Mouse (Mus musculus) intestine, embryonic 14.5 days (tissue): Measurements from ENCODE around the gene Ext2. TPM values are rescaled to one million over a fixed set of nuclear protein-coding genes. Genes with fewer than 3 reads are reported as not detected.

ENCODE experiments used
- ATAC-seq: fragments of 200-750 bp; cut with Nextera tagmentation; replicated peaks from 2 replicates; pipeline ENCODE4 v1.8.0; 2017; ENCODE audit warnings: low read depth, moderate number of reproducible peaks, moderate TSS enrichment, moderate library complexity; ENCODE audit not compliant: low FRiP score, low TSS enrichment
- DNase-seq: peaks from one replicate; pipeline ENCODE4 v3.0.0-alpha.2; 2018; ENCODE audit warnings: low spot score
- H3K27ac ChIP-seq: fragments of 300-500 bp; sonication (generic); 2 replicates; pipeline ENCODE4 v1.5.1; 2014; ENCODE audit warnings: low read depth, mild to moderate bottlenecking, control low read depth
- H3K27me3 ChIP-seq: fragments of 300-500 bp; sonication (generic); replicated peaks from 2 replicates; pipeline ENCODE4 v1.6.1; 2014; ENCODE audit warnings: low read length, control low read depth; ENCODE audit not compliant: control insufficient read depth, insufficient read depth
- H3K36me3 ChIP-seq: fragments of 300-500 bp; sonication (generic); 2 replicates; pipeline ENCODE4 v1.6.1; 2014; ENCODE audit warnings: low read length, control low read depth; ENCODE audit not compliant: control insufficient read depth, insufficient read depth
- H3K4me1 ChIP-seq: fragments of 300-500 bp; sonication (generic); replicated peaks from 2 replicates; pipeline ENCODE4 v1.6.1; 2014; ENCODE audit warnings: low read length, control low read depth, mixed read lengths; ENCODE audit not compliant: control insufficient read depth, insufficient read depth
- H3K4me2 ChIP-seq: fragments of 300-500 bp; sonication (generic); 2 replicates; pipeline ENCODE4 v1.6.1; 2014; ENCODE audit warnings: low read length
- H3K4me3 ChIP-seq: fragments of 300-500 bp; sonication (generic); 2 replicates; pipeline ENCODE4 v1.5.1; 2014; ENCODE audit warnings: low read depth, low read length, control low read depth, mixed read lengths
- H3K9ac ChIP-seq: fragments of 300-500 bp; sonication (generic); 2 replicates; pipeline ENCODE4 v1.6.1; 2014; ENCODE audit warnings: mild to moderate bottlenecking, low read length
- H3K9me3 ChIP-seq: fragments of 300-500 bp; sonication (generic); 2 replicates; pipeline ENCODE4 v1.6.1; 2016; ENCODE audit warnings: low read length, control low read depth; ENCODE audit not compliant: control insufficient read depth
- WGBS: fragments of 180-500 bp; shearing (Covaris S2); extraction: QIAGEN DNeasy Blood & Tissue Kit; methylation state at CpG from one replicate; pipeline ENCODE4 v1.1.7; 2014; 5-methylcytosine and 5-hydroxymethylcytosine counted together
- polyA plus RNA-seq: library from polyadenylated mRNA; unstranded; fragments of >200 nt; fragmentation: Nextera tagmentation; extraction: Ambion mirVana; gene quantifications from 2 replicates; pipeline ENCODE4 v1.2.1, GENCODE M21; 2014

Ext2 gene
- polyA plus RNA-seq, 1 experiment from 2014 or later, result 110 TPM

GRCm38 (mm10) chr2:93785432-93785798 is 37.0 kb downstream of the Ext2 start:
- Histone ChIP-seq H3K27me3 (0 out of 2 replicates have a peak, but pooled peaks cover 2% of the 10 kb centered on the region), H3K4me2 (no peak overlapping the region), H3K4me3 (no peak overlapping the region), H3K4me1 (peaks cover 2% of the 10 kb centered on the region; the same call in 1 of the 2 replicates), H3K9me3 (no peaks in the 10 kb centered on the region), H3K27ac (no peak overlapping the region), H3K9ac (no peak overlapping the region), H3K36me3 (peaks cover 18% of the 10 kb centered on the region; the same call in 1 of the 2 replicates)
- no peak for ATAC-seq
- no peak for DNase-seq
- WGBS, result 32% methylated on average over 2 of the region's 2 CpGs

DNA sequence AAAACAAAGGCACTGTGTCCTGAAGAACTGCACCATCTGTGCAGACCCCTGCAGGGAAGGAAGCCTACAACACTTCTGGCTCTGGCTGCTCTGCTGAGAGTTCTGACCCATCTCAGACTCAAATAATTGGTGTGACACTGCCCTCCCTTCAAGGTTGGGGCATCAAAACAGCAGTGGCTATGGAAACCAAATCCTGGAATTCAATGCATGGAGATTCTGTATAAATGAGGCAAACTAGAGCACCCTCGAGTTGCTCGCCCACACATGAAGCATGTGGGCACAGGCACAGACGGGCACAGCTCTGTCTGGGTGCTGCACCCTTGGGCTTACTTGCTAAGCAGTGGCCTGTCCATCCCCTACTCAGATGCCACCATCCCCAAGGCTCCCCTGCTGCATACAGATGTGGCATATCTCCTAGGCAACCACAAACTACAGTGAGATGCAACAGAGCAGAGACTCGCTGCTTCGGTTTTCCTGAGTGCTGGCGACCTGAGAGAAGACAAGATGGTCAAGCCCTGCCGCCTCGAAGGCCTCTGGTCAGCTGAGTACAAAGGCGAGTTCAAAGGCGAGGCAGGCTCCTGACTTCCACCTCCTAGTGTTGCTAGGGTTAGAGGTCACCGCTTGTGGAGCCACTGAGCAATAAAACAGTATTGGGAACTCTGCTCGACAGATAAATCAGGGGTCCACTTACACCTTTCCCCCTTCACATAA is 37.5 kb downstream of the Ext2 start:
- ATAC-seq, result no peak
- no peak overlapping the region for H3K4me2 ChIP-seq
- no peak overlapping the region for H3K9ac ChIP-seq
- H3K9me3 ChIP-seq, result no peaks in the 10 kb centered on the region
- 50% methylated on average over 12 of the region's 12 CpGs for WGBS
- H3K27me3 ChIP-seq, result 0 out of 2 replicates have a peak, but pooled peaks cover 2% of the 10 kb centered on the region
- H3K4me1 ChIP-seq, result peaks cover 4% of the 10 kb centered on the region
- H3K4me3 ChIP-seq, result no peak overlapping the region
- H3K27ac ChIP-seq, result no peak overlapping the region
- DNase-seq, result no peak
- peaks cover 13% of the 10 kb centered on the region; the same call in 1 of the 2 replicates for H3K36me3 ChIP-seq

DNA sequence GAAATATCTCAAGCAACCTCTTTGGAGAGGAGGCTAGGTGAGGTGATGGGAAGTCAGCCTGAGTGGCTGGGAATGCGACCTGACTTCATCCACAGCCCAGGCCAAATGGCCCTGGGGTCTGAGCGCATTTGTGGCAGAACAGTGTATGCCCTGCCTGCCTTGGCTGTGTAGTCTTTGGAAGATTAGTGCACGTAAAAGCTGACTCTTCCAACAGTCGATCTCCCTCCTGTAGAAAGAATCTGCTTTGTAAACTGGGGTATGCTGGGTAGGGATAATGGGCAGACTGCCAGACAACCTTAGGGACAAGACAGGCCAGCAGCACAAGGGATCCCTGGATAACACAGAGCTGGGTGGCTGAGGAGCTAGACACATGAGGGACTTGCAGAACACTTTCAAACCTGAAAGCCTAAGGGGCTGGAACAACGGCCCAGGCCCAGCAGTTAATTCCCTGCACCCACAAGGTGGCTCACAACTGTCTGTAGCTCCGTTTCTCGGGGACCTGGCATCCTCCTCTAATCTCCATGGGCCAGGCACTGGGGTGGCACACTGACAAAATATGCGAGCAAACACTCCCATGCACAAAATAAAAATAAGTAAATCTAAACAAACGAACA is 38.3 kb downstream of the Ext2 start:
- DNase-seq, result no peak
- Histone ChIP-seq H3K4me3 (no peak overlapping the region), H3K36me3 (0 out of 2 replicates have a peak, but pooled peaks cover 13% of the 10 kb centered on the region), H3K27me3 (0 out of 2 replicates have a peak, but pooled peaks cover 2% of the 10 kb centered on the region), H3K4me2 (no peak overlapping the region), H3K4me1 (peaks cover 11% of the 10 kb centered on the region), H3K9me3 (no peaks in the 10 kb centered on the region), H3K27ac (no peak overlapping the region), H3K9ac (no peak overlapping the region)
- WGBS, result 76% methylated on average over 9 of the region's 9 CpGs
- ATAC-seq, result no peak

GRCm38 (mm10) chr2:93782682-93783081 is 39.7 kb downstream of the Ext2 start:
- H3K9ac ChIP-seq, result no peak overlapping the region
- H3K27me3 ChIP-seq, result 0 out of 2 replicates have a peak, but pooled peaks cover 2% of the 10 kb centered on the region
- 74% methylated on average over 5 of the region's 5 CpGs for whole genome bisulfite sequencing
- no peak overlapping the region for H3K4me2 ChIP-seq
- ATAC-seq (no peak), DNase-seq (no peak)
- no peaks in the 10 kb centered on the region for H3K9me3 ChIP-seq
- peaks cover 11% of the 10 kb centered on the region for H3K4me1 ChIP-seq
- H3K36me3 ChIP-seq, result 0 out of 2 replicates have a peak, but pooled peaks cover 7% of the 10 kb centered on the region
- no peak overlapping the region for H3K4me3 ChIP-seq
- H3K27ac ChIP-seq, result no peak overlapping the region

DNA sequence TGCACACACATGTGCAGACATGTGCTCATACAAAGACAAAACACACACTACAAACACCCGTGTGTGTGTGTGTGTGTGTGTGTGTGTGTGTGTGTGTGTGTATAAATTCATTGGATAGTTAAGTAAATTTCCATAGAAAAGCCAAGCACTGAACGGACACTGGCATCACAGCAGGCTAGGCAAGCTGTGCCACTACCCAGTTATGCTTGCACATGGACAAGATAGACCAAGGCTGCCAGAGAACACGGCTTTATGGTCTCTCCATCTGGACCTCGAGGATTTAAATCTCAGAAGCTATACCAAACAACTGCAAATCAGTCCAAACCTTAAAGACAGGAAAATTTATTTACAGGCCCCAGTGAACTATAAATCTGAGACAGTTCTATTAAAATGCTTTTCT is 40.2 kb downstream of the Ext2 start:
- WGBS, result 69% methylated on average over 4 of the region's 4 CpGs
- ATAC-seq (no peak), DNase-seq (no peak)
- H3K36me3 ChIP-seq, result 0 out of 2 replicates have a peak, but pooled peaks cover 2% of the 10 kb centered on the region
- no peak overlapping the region for H3K9ac ChIP-seq
- H3K4me3 ChIP-seq, result no peak overlapping the region
- H3K9me3 ChIP-seq, result no peaks in the 10 kb centered on the region
- H3K27ac ChIP-seq, result no peak overlapping the region
- no peak overlapping the region for H3K4me2 ChIP-seq
- H3K4me1 ChIP-seq, result peaks cover 11% of the 10 kb centered on the region
- H3K27me3 ChIP-seq, result 0 out of 2 replicates have a peak, but pooled peaks cover 2% of the 10 kb centered on the region

DNA sequence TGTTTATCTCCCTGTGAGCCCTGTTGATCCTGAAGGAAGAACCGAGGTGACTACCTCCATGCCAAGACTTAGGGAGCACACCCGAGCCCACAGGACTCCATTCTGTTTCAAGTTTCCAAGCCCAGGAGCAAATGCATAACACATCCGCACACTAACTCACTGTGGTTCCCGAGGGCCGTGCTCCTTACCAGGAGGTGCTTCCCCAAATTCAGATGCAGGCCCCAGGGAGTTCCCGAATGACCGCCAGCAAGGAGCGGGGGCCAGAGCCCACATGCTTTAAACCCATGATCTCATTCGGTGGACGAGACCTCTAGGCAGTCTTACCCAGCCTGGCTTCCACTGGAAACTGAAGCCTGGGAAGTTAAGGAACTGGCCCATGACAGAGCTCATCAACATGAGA is 41.8 kb downstream of the Ext2 start:
- ATAC-seq (no peak), DNase-seq (no peak)
- Histone ChIP-seq H3K9ac (no peak overlapping the region), H3K9me3 (no peaks in the 10 kb centered on the region), H3K27me3 (0 out of 2 replicates have a peak, but pooled peaks cover 2% of the 10 kb centered on the region), H3K4me3 (no peak overlapping the region), H3K4me2 (no peak overlapping the region), H3K27ac (no peak overlapping the region), H3K4me1 (peaks cover 9% of the 10 kb centered on the region), H3K36me3 (no peaks in the 10 kb centered on the region)
- WGBS, result 83% methylated on average over 10 of the region's 10 CpGs

- H3K4me1 ChIP-seq, result peaks cover 9% of the 10 kb centered on the region
- 28% methylated on average over 6 of the region's 6 CpGs for WGBS
- DNase-seq, result no peak
- no peak overlapping the region for H3K4me2 ChIP-seq
- H3K27ac ChIP-seq, result no peak overlapping the region
- no peak overlapping the region for H3K9ac ChIP-seq
- H3K36me3 ChIP-seq, result no peaks in the 10 kb centered on the region
- H3K27me3 ChIP-seq, result 0 out of 2 replicates have a peak, but pooled peaks cover 2% of the 10 kb centered on the region
- no peaks in the 10 kb centered on the region for H3K9me3 ChIP-seq
- no peak overlapping the region for H3K4me3 ChIP-seq
- no peak for ATAC-seq
These were observed 42.5 kb downstream of the Ext2 start for GRCm38 (mm10) chr2:93779897-93780208.

GRCm38 (mm10) chr2:93779081-93779896 is 43.1 kb downstream of the Ext2 start:
- H3K36me3 ChIP-seq, result no peaks in the 10 kb centered on the region
- no peak for DNase-seq
- ATAC-seq, result peak; percentile 37; the same call in 1 of the 2 replicates
- peaks cover 9% of the 10 kb centered on the region for H3K4me1 ChIP-seq
- no peak overlapping the region for H3K9ac ChIP-seq
- H3K4me2 ChIP-seq, result no peak overlapping the region
- no peaks in the 10 kb centered on the region for H3K9me3 ChIP-seq
- H3K4me3 ChIP-seq, result no peak overlapping the region
- H3K27me3 ChIP-seq, result 0 out of 2 replicates have a peak, but pooled peaks cover 2% of the 10 kb centered on the region
- WGBS, result 31% methylated on average over 16 of the region's 16 CpGs
- H3K27ac ChIP-seq, result no peak overlapping the region
